Mouse (Mus musculus): ENCODE results near the gene Vmn1r209.
"Not testable (repeated sequence)": the region's sequence is repeated elsewhere in the genome, so short reads cannot be mapped to it uniquely, and the experiment has no call there.

Vmn1r209 gene

DNA sequence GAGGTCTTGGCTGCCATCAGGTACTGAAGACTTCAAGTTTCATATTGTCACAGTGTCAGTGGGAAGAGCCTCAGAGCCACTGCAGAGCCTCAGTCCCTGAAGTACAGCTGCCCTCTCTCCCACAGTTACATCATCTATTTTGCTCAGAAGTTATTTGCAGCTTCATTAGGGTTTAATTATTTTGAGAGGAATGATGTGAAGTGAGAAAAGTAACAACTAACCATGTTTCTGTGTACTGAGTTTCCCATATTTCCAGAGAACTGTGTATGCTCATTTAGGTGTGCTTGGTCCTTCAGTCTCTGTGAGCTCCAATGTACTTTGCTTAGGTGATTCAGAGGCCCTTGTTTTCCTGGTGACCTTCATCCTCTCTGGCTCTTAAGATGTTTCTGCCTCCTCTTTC is at the start of gene Vmn1r209:
TSS of gene Vmn1r209 (minus strand) at position 101 of the 400 bp plus-strand sequence.
- not testable (repeated sequence) for DNase-seq (ENCODE audit: low spot score)

DNA sequence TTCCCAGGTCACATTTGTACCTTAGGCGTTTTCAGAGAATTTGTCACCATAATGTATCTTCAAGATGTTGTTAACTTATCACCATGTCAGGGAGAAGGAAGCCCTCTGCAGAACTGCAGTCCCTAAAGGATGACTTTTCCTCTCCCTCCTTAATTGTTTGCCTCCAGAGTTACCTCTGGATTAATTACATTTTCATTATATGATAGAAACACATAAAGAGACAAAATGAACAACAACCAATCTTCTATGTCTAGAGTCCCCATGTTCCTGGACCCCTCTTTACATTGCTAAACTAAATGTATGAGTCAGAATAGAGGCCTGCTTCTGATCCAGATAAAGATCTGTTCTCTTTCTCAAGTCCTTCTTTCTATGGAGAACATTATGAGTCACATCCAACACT is 48.0 kb upstream of the Vmn1r209 start, which contains the start of gene Vmn1r211:
TSS of gene Vmn1r211 (minus strand) at position 101 of the 400 bp plus-strand sequence.
- no peak for DNase-seq (ENCODE audit: low spot score)

DNA sequence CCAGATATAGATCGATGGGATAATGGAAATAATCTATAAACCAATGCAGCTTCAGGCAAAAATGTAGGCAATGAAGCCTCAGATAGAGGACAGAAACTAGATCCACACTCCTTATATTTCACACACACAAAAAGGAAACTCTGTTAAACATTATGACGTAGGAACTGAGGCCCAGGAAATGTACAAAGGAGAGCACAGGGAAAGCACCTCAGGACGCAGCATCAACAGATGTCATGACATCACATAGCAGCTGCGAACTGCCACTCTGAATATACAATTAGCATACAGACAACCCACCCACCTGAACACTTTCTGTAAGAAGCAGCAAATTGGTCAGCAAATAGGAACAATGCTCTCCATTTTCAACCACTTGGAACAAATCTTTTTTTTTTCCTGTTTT is 45.3 kb upstream of the Vmn1r209 start:
- no peak for DNase-seq (ENCODE audit: low spot score)

DNA sequence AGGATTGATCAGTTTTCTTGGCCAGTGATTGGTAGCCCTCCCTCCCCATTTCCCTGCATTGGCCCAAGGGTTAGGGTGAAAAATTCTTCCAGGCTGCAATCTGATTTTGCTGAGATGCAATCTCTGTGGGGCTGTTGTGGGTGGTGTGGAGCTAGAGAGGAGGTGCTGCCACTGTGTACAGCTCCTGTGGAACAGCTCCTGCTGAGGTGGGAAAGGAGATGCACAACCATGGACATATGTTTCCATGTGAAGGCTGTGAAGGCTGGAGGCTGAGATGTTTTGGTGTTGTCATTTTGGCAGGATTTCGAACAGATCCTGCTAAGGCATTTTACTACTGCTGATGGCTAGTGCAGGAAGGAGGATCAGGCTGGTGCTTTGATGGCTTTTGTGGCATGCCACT is 37.3 kb upstream of the Vmn1r209 start:
- no peak for DNase-seq (ENCODE audit: low spot score)

DNA sequence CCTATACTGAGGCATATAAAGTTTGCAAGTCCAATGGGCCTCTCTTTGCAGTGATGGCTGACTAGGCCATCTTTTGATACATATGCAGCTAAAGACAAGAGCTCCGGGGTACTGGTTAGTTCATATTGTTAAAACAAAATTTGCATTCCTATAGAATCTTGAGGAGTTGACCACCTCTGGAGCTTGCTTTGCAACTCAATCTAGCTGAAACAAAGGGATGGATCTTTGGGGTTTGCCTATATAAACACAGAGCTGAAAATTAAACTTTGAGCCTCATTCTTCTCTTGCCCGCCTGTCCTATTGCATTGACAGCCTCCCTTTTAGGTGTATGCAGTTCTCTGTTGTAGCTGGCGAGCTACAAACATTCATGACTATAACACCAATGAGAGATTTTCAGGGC is 34.8 kb upstream of the Vmn1r209 start:
- not testable (repeated sequence) for DNase-seq (ENCODE audit: low spot score)

DNA sequence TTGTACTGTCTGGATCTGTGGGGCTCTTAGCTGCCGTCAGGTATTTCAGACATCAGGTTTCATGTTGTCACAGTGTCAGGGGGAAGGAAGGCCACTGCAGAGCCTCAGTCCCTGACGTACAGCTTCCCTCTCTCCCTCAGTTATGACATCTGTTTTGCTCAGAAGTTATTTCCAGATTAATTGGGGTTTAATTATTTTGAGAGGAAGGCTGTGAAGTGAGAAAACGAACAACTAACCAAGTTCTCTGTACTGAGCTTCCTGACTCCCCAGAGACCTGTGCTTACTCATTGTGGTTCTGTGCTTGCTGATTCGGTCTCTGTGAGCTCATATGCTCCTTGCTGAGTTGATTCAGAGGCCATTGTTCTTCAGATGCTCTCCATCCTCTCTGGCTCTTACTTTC is 21.8 kb upstream of the Vmn1r209 start, which contains the start of gene Vmn1r210:
TSS of gene Vmn1r210 (minus strand) at position 101 of the 400 bp plus-strand sequence.
- no peak for DNase-seq (ENCODE audit: low spot score)

DNA sequence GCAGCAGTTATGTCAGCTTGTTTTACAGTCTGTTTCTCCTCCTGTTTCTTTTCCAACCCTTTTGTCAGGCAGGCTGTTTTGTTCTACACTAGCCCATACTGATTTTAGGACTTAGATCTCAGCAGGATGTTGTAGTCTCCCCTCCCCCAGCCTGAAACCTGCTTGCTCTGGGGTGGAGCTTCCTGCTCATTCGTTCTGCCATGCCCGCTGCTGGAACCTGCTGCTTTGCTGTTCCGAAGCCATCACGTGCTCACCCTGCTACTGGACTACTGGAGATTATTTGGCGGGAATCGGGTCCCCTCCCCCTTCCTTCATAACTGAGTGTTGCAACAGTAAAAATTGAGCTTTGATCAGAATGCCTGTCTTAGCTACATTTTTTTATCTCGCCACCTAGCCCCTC is 19.9 kb upstream of the Vmn1r209 start:
- not testable (repeated sequence) for DNase-seq (ENCODE audit: low spot score)

DNA sequence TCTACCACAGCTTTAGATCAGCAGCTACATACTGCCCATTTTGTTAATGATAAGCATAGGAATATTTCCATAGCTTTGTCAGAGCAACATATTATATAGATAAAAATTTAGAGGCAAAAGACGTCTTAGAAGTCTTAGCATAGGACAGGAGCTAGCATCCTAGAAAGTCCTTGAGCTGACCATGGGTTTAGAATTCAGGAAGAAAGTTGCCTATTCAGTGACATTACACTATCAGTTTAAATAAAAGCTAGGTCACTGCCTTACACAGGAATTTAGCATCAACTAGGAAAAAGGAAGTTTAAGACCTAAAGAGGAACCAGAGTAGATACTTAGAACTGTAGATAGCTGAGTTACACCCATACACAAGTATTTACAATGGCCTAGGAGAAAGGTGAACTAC is 12.1 kb upstream of the Vmn1r209 start:
- DNase-seq (ENCODE audit: low spot score), result not testable (repeated sequence)

DNA sequence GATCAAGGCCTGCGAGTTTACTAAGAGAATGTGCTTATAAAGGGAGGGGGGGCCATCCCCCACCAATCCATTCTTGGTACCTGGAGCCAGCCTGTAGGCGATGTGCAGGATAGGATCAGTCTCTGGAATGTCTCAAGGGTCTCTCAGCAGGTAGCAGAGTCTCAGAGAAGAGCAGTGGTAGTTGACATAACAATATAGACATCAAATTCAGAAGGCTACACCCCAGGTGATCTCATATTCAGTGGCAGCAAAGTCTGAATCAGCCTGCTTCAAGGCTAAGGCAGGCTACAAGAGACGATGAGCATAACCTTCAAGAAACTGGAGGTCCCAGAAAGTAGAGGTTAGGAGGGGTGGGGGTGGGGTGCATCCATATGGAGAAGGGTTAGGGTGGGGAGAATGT is 21.4 kb downstream of the Vmn1r209 start:
- not testable (repeated sequence) for DNase-seq (ENCODE audit: low spot score)

DNA sequence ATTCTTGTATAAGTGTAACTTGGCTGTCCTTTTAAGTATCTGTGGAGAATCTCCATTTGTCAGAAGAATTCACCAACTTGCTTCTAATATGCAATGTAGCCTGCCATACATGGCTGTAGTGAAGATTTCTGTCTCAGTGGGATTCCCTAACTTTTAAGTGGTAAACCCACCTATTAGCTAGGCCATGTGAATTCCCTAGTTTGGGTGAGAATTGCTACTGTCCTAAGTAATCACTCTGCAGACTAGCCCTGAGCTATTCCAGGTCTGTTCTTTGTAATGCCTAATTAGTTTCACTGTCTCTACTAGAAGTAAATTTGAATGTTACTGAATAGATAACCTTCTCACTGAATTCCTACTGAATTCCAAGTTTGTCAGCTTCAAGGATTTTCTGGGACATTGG is 25.3 kb downstream of the Vmn1r209 start:
- DNase-seq (ENCODE audit: low spot score), result not testable (repeated sequence)

DNA sequence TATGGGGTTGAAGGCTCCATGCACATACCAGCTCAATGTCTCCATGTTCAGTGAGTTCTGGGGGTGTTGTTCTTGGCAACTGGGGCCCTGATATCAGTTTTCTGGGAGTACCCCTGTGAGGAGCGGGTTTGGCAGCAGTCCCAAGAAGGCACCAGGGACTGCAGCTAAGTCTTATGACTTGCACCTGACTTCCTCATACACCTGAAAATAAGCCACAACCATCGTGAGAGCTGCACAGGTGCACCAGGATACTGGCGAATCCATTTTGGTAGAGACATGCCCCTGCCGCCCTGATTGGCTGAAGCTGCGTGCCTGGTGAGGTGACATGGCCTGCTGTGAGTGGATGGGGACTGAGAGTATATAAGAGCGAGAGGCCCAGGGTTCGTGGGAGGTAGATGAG is 32.2 kb downstream of the Vmn1r209 start, which contains the start of gene Vmn1r208:
TSS of gene Vmn1r208 (minus strand) at position 101 of the 400 bp plus-strand sequence.
- not testable (repeated sequence) for DNase-seq (ENCODE audit: low spot score)

DNA sequence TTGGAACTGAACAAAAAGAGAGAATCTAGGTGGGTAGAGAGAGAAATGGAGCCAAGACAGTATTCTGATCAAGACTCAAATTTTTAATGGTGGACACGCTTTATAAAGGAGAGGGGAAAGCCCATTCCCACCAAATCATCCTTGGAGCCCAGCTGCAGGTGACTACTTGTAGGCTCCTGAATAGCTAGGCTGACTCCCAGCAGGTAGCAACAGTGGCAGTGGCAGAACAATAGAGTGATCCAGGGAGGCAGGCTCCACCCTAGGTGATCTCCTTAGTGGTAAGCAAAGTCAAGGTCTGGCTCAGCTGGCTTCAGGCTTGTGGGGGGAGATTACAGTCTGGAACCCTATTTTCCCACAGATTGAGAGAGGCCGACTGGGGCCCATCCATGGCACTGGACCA is 37.9 kb downstream of the Vmn1r209 start:
- not testable (repeated sequence) for DNase-seq (ENCODE audit: low spot score)

All from layer of hippocampus, adult 11-12 months (tissue).